Mouse (Mus musculus) forebrain, embryonic 16.5 days (tissue): ENCODE data around the gene Tsen2. TPM values are rescaled to one million over a fixed set of nuclear protein-coding genes. Genes with fewer than 3 reads are reported as not detected.

Experiments
- ATAC-seq: fragments of 200-750 bp; cut with Nextera tagmentation; 2 replicates; pipeline ENCODE4 v1.8.0; 2017; ENCODE audit warnings: mild to moderate bottlenecking, moderate library complexity
- H3K27ac ChIP-seq: fragments of 300-500 bp; sonication (generic); 2 replicates; pipeline ENCODE4 v1.5.1; 2014; ENCODE audit warnings: low read length, control low read depth
- H3K27me3 ChIP-seq: fragments of 300-500 bp; sonication (generic); replicated peaks from 2 replicates; pipeline ENCODE4 v1.6.1; 2014; ENCODE audit warnings: low read length; ENCODE audit not compliant: control insufficient read depth, insufficient read depth
- H3K36me3 ChIP-seq: fragments of 300-500 bp; sonication (generic); 2 replicates; pipeline ENCODE4 v1.6.1; 2014; ENCODE audit not compliant: control insufficient read depth, insufficient read depth
- H3K4me1 ChIP-seq: fragments of 300-500 bp; sonication (generic); replicated peaks from 2 replicates; pipeline ENCODE4 v1.6.1; 2014; ENCODE audit warnings: low read length; ENCODE audit not compliant: control insufficient read depth, insufficient read depth
- H3K4me2 ChIP-seq: fragments of 300-500 bp; sonication (generic); 2 replicates; pipeline ENCODE4 v1.6.1; 2014; ENCODE audit warnings: mild to moderate bottlenecking, low read length, control low read depth
- H3K4me3 ChIP-seq: fragments of 300-500 bp; sonication (generic); replicated peaks from 2 replicates; pipeline ENCODE4 v1.5.1; 2014; ENCODE audit warnings: mild to moderate bottlenecking, low read length, control low read depth
- H3K9ac ChIP-seq: fragments of 300-500 bp; sonication (generic); replicated peaks from 2 replicates; pipeline ENCODE4 v1.6.1; 2014; ENCODE audit warnings: low read depth, low read length, control low read depth
- H3K9me3 ChIP-seq: fragments of 300-500 bp; sonication (generic); 2 replicates; pipeline ENCODE4 v1.6.1; 2016; ENCODE audit warnings: low read length; ENCODE audit not compliant: control insufficient read depth
- WGBS: fragments of 180-500 bp; shearing (Covaris S2); extraction: QIAGEN DNeasy Blood & Tissue Kit; methylation state at CpG from one replicate; pipeline ENCODE4 v1.1.7; 2014; 5-methylcytosine and 5-hydroxymethylcytosine counted together
- polyA plus RNA-seq: library from polyadenylated mRNA; unstranded; fragments of >200 nt; fragmentation: Nextera tagmentation; extraction: Ambion mirVana; gene quantifications from 2 replicates; pipeline ENCODE4 v1.2.1, GENCODE M21; 2015

Gene Tsen2
- 42.8 and 44.2 TPM in 2 replicates for polyA plus RNA-seq

DNA sequence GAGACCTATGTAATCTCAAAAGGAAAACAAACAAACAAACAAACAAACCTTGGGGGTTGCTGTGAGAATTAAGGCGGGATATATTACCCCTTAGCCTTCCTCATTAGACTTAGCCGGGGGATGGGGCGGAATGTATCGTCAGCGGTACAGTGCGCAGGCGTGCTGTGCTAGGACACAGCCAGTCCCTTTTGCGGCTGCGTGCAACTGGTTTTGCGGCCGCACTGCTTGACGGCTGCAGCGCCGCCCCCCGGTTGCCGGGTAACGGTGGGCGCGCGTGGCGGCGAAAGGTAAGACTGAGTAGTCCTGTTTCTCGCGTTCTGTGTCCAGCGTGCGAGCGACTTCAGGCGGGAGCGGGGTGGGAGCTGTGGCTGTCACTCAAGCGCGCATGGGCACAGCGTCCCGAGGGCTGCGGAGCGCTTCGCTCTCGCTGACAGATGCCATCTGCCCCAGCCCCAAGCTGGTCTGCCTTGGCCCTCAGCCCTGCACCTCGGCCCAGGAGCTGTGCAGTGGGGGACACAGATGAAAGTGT is at the start of gene Tsen2:
Gene Tsen2 (plus strand): TSS at position 223 of the 529 bp plus-strand sequence.
- peak; percentile 96 for ATAC-seq
- Histone ChIP-seq H3K4me1 (peaks cover 10% of the 10 kb centered on the region), H3K4me3 (peak within 1 kb of the TSS; percentile 77), H3K9me3 (no peaks in the 10 kb centered on the region), H3K36me3 (peaks cover 10% of the 10 kb centered on the region; the same call in 1 of the 2 replicates), H3K27ac (peak within 1 kb of the TSS; percentile 76), H3K4me2 (peak within 1 kb of the TSS; percentile 82), H3K27me3 (0 out of 2 replicates have a peak, but pooled peaks cover 2% of the 10 kb centered on the region), H3K9ac (peak within 1 kb of the TSS; percentile 78)
- 0% methylated on average over 38 of the region's 38 CpGs for WGBS

DNA sequence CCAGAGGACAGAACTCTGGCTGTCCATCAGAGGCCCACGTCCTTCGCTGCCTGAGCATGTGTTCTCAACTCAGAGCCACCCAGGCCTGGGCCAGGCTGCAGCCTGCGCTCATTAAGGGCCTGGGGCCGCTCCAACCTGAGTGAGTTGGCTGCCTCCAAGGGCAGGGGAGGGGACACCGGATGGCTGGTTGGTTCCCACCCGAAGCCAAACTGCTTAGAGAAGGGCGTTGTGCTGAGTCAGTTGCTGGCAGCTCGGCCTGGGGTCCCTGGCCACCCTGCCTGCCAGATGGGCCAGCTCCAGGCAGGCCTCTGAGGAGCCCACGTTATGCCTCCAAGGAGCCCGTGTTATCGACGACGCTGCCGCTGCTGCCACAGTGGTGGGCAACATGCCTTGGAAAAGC is 44.9 kb upstream of the Tsen2 start:
- H3K4me3 ChIP-seq, result no peak overlapping the region
- no peak overlapping the region for H3K4me2 ChIP-seq
- H3K9ac ChIP-seq, result no peak overlapping the region
- no peaks in the 10 kb centered on the region for H3K27me3 ChIP-seq
- WGBS, result 61% methylated on average over 14 of the region's 14 CpGs
- H3K9me3 ChIP-seq, result no peaks in the 10 kb centered on the region
- no peaks in the 10 kb centered on the region for H3K36me3 ChIP-seq
- 0 out of 2 replicates have a peak, but pooled peaks cover 2% of the 10 kb centered on the region for H3K4me1 ChIP-seq
- H3K27ac ChIP-seq, result no peak overlapping the region
- peak; percentile 92 for ATAC-seq

DNA sequence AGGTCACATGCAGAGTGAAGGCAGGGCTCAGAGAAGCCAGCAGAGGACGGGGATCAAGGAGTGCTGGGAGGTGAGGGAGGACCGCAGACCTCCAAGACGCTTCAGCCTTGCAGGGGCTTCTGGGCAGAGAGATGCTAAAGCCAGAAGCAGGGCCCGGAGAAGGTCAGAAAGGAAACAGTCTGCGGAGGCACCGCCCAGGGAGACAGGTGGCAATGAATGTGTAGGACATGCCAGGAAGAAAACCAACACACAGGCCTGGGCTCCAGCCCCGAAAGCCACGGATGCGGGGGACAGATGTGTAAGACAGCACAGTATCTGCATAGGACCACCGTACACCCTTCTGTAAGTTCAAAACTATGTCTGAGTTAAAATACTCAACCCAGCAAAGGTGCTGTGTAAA is 44.2 kb upstream of the Tsen2 start:
- no peaks in the 10 kb centered on the region for H3K9me3 ChIP-seq
- WGBS, result 92% methylated on average over 10 of the region's 10 CpGs
- no peak overlapping the region for H3K4me3 ChIP-seq
- no peak overlapping the region for H3K9ac ChIP-seq
- H3K27ac ChIP-seq, result no peak overlapping the region
- H3K27me3 ChIP-seq, result no peaks in the 10 kb centered on the region
- H3K4me1 ChIP-seq, result 0 out of 2 replicates have a peak, but pooled peaks cover 2% of the 10 kb centered on the region
- ATAC-seq, result no peak
- H3K4me2 ChIP-seq, result no peak overlapping the region
- no peaks in the 10 kb centered on the region for H3K36me3 ChIP-seq

DNA sequence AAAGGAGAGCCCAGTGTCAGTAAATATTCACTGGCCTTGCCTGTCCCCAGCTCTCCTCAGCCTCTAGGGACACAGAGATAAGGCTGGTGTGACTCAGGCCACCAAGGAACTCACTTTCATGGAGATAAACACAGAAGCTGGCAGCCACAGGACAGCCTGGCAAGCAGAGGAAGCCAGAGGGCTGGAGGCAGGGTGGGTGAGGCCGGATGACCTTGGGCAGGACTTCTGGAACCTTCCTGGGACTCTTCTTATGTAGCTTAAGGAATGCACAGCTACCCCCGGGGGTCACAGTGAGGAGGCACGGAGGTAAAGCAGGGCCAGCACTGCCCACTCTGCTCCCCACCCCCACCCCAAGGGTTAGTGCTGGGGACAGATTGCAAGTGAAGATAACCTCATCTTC is 43.3 kb upstream of the Tsen2 start:
- H3K4me1 ChIP-seq, result 0 out of 2 replicates have a peak, but pooled peaks cover 2% of the 10 kb centered on the region
- 82% methylated on average over 3 of the region's 3 CpGs for WGBS
- H3K27me3 ChIP-seq, result no peaks in the 10 kb centered on the region
- no peak overlapping the region for H3K4me2 ChIP-seq
- no peak for ATAC-seq
- H3K4me3 ChIP-seq, result no peak overlapping the region
- no peaks in the 10 kb centered on the region for H3K36me3 ChIP-seq
- H3K27ac ChIP-seq, result no peak overlapping the region
- no peak overlapping the region for H3K9ac ChIP-seq
- no peaks in the 10 kb centered on the region for H3K9me3 ChIP-seq

DNA sequence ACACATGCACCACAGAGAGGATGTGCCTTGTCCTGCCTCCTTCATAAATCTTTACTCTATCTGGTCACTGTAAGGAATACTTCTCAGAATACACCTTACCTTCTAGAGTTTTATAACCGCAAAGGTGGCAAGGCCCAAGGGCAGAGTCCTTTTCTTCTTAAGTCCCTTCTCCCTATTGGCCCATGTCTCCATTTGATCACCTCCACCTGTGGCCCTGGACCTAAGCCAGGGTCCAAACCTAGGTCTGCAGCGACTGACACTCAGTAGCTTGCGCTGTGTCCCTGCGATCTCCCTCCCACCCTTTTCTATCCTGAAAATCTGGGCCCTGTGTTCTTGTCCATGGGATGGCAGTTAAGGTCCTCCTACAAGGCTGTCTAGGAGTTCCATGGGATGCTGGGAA is 41.4 kb upstream of the Tsen2 start:
- Histone ChIP-seq H3K4me2 (no peak overlapping the region), H3K4me1 (0 out of 2 replicates have a peak, but pooled peaks cover 2% of the 10 kb centered on the region), H3K9ac (no peak overlapping the region), H3K27ac (no peak overlapping the region), H3K36me3 (no peaks in the 10 kb centered on the region), H3K4me3 (no peak overlapping the region), H3K9me3 (no peaks in the 10 kb centered on the region), H3K27me3 (no peaks in the 10 kb centered on the region)
- ATAC-seq, result no peak
- WGBS, result 94% methylated on average over 4 of the region's 4 CpGs

DNA sequence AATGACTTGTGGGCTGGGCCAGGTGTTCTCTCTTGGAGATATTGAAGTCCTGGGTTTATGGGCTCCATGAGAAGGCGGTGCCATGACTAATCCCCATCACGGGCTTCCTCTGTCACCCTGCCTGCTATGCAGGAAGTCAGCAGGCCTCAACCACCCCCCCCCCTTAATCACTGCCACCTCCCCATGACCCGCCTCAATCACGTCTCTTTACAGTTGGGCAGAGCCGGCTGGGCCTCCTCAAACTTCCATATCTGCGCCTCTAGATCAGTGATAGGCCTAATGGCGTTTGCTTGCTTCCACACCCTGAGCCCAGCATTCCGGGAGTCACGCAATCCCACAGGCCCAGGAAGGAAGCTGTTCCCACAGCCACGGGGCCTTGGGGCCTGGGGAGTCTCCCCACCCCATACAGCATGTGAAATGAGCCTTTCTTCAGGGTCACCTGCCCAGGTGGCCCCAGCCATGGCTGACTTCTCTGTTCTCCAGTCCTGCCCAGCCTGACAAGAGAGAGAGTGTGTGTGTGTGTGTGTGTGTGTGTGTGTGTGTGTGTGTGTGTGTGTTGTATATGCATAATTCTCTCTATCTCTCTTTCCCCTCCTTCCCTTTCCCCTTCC is 40.8 kb upstream of the Tsen2 start:
- 93% methylated on average over 10 of the region's 10 CpGs for WGBS
- no peak overlapping the region for H3K4me3 ChIP-seq
- H3K27ac ChIP-seq, result no peak overlapping the region
- H3K4me2 ChIP-seq, result no peak overlapping the region
- no peaks in the 10 kb centered on the region for H3K36me3 ChIP-seq
- no peak overlapping the region for H3K9ac ChIP-seq
- 0 out of 2 replicates have a peak, but pooled peaks cover under 1% of the 10 kb centered on the region for H3K9me3 ChIP-seq
- 0 out of 2 replicates have a peak, but pooled peaks cover 2% of the 10 kb centered on the region for H3K4me1 ChIP-seq
- ATAC-seq, result no peak
- H3K27me3 ChIP-seq, result no peaks in the 10 kb centered on the region

DNA sequence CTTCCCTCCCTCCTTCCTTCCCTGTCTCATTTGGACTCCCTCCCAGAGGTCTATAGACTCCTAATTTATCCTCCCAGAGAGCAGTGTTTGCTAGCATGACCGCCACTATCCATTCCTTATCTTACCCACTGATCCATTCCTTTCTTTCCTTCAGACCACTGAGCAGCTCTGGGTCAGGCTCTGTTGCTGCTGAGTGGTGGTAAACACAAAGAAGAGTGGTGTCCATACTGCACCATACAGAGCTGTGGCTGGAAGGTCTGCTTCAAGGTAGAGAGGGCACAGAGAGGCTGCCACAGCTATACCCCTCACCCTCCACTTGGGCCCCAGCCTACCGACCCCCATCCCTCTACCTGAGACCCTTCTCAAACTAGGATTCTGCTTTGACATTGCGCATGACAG is 40.3 kb upstream of the Tsen2 start:
- ATAC-seq, result no peak
- Histone ChIP-seq H3K9ac (no peak overlapping the region), H3K4me2 (no peak overlapping the region), H3K36me3 (no peaks in the 10 kb centered on the region), H3K27ac (no peak overlapping the region), H3K9me3 (0 out of 2 replicates have a peak, but pooled peaks cover 3% of the 10 kb centered on the region), H3K4me3 (no peak overlapping the region), H3K4me1 (0 out of 2 replicates have a peak, but pooled peaks cover 2% of the 10 kb centered on the region), H3K27me3 (no peaks in the 10 kb centered on the region)
- WGBS, result 75% methylated on average over 3 of the region's 3 CpGs

DNA sequence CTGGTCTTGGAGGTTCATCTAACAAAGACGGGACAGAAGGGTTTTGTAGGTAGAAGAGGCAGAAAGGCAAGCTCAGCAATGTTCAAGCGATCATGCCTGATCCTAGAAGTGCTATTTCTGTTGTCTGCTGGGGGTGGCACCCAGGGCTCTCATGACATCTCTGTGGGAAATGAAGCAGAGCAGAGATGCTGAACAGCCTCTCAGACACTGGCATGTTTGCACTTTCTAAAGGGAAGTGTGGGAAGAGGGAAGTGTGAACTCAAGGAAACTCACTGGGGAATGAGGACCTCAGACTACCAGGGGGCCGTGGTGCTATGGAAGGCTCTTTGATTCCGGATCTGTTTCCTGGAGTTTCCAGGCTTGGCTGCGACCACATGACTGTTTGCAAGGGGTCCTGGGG is 39.5 kb upstream of the Tsen2 start:
- H3K27ac ChIP-seq, result no peak overlapping the region
- 85% methylated on average over 5 of the region's 5 CpGs for WGBS
- no peak overlapping the region for H3K4me2 ChIP-seq
- H3K27me3 ChIP-seq, result no peaks in the 10 kb centered on the region
- ATAC-seq, result no peak
- no peaks in the 10 kb centered on the region for H3K36me3 ChIP-seq
- H3K4me1 ChIP-seq, result 0 out of 2 replicates have a peak, but pooled peaks cover 2% of the 10 kb centered on the region
- no peak overlapping the region for H3K9ac ChIP-seq
- H3K9me3 ChIP-seq, result 0 out of 2 replicates have a peak, but pooled peaks cover 3% of the 10 kb centered on the region
- H3K4me3 ChIP-seq, result no peak overlapping the region

DNA sequence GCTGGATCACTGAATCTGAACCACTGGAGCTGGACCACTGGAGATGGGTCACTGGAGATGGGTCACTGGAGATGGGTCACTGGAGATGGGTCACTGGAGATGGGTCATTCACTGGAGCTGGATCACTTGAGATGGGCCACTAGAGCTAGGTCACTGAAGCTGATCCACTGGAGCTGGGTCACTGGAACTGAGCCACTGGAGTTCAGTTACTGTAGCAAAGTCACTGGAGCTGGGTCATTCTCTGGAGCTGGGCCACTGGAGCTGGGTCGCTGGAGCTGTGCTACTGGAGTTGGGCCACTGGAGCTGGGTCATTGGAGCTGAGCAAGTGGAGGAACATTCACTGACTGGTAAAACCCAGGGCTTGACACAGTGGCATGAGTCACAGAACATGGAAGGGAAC is 38.0 kb upstream of the Tsen2 start:
- no peaks in the 10 kb centered on the region for H3K36me3 ChIP-seq
- H3K27ac ChIP-seq, result no peak overlapping the region
- H3K9me3 ChIP-seq, result 0 out of 2 replicates have a peak, but pooled peaks cover 3% of the 10 kb centered on the region
- H3K4me3 ChIP-seq, result no peak overlapping the region
- ATAC-seq, result no peak
- no peak overlapping the region for H3K4me2 ChIP-seq
- H3K4me1 ChIP-seq, result no peaks in the 10 kb centered on the region
- WGBS, result 95% methylated on average over 1 of the region's 1 CpGs
- no peaks in the 10 kb centered on the region for H3K27me3 ChIP-seq
- H3K9ac ChIP-seq, result no peak overlapping the region
